Mouse (Mus musculus) cerebellum, adult 2 months (tissue): ENCODE results near the gene Ip6k3. TPM values are rescaled to one million over a fixed set of nuclear protein-coding genes. Genes with fewer than 3 reads are reported as not detected.
A peak's percentile ranks its signal among the peaks of the same experiment; 100 is the strongest.

Experiments
- DNase-seq, 2 experiments: peaks; one replicate each; pipeline ENCODE4 v3.0.0; 2021
- H3K27ac ChIP-seq: fragments of 200-500 bp; 2 replicates; pipeline ENCODE4 v1.5.1; 2012; ENCODE audit warnings: low read length, control low read depth, inconsistent platforms; ENCODE audit not compliant: insufficient read depth
- H3K27me3 ChIP-seq: fragments of 200-500 bp; 2 replicates; pipeline ENCODE4 v1.6.1; 2012; ENCODE audit warnings: inconsistent platforms, mild to moderate bottlenecking, low read length, moderate library complexity; ENCODE audit not compliant: control insufficient read depth, insufficient read depth
- H3K4me1 ChIP-seq: fragments of 200-500 bp; 2 replicates; pipeline ENCODE4 v1.6.1; 2011; ENCODE audit warnings: low read length; ENCODE audit not compliant: control insufficient read depth, insufficient read depth
- H3K4me3 ChIP-seq: fragments of 200-500 bp; replicated peaks from 2 replicates; pipeline ENCODE3; 2011; ENCODE audit warnings: mild to moderate bottlenecking, low read depth, low read length, control low read depth; ENCODE audit not compliant: insufficient read depth
- CTCF ChIP-seq: fragments of 200-500 bp; IDR thresholded peaks from 2 replicates; pipeline ENCODE4 v1.5.1; 2011; ENCODE audit warnings: low read depth, mild to moderate bottlenecking, control low read depth, low read length, moderate library complexity, borderline replicate concordance; ENCODE audit not compliant: insufficient read depth
- POLR2A ChIP-seq: fragments of 200-500 bp; IDR thresholded peaks from 2 replicates; pipeline ENCODE4 v1.6.1; 2011; ENCODE audit warnings: low read length, control low read depth, borderline replicate concordance; ENCODE audit not compliant: insufficient read depth
- WGBS: fragments of 180-500 bp; shearing (Covaris S2); methylation state at CpG from one replicate; pipeline ENCODE4 v1.1.7; 2018; 5-methylcytosine and 5-hydroxymethylcytosine counted together
- polyA plus RNA-seq: library from polyadenylated mRNA; depleted of rRNA; stranded (reverse); fragments of >200 nt; gene quantifications from 2 replicates; pipeline ENCODE4 v1.2.3, GENCODE M21; 2012

The Ip6k3 gene
- polyA plus RNA-seq, 1 experiment, result 1.4 TPM

GRCm38 (mm10) chr17:27202919-27203357 lies 35.3 kb upstream of the Ip6k3 start:
- WGBS, result 46% methylated on average over 14 of the region's 14 CpGs
- DNase-seq, result no peak
- TF ChIP-seq POLR2A (no peak), CTCF (no peak)
- Histone ChIP-seq H3K4me1 (peaks cover 8% of the 10 kb centered on the region; the same call in 1 of the 2 replicates), H3K27ac (peak overlapping the region; percentile 53; the same call in 1 of the 2 replicates), H3K27me3 (no peaks in the 10 kb centered on the region), H3K4me3 (peak overlapping the region; percentile 60)

GRCm38 (mm10) chr17:27201981-27202380 lies 34.4 kb upstream of the Ip6k3 start:
- 89% methylated on average over 2 of the region's 2 CpGs for WGBS
- Histone ChIP-seq H3K4me3 (no peak overlapping the region), H3K4me1 (peaks cover 15% of the 10 kb centered on the region), H3K27me3 (no peaks in the 10 kb centered on the region), H3K27ac (no peak overlapping the region)
- TF ChIP-seq CTCF (peak; percentile 32; the same call in 1 of the 2 replicates), POLR2A (no peak)
- no peak for DNase-seq

GRCm38 (mm10) chr17:27200801-27201200 lies 33.2 kb upstream of the Ip6k3 start:
- no peaks in the 10 kb centered on the region for H3K27me3 ChIP-seq
- H3K4me1 ChIP-seq, result peaks cover 17% of the 10 kb centered on the region
- no peak overlapping the region for H3K4me3 ChIP-seq
- no peak for DNase-seq
- 53% methylated on average over 11 of the region's 11 CpGs for WGBS
- peak; percentile 18; the same call in 1 of the 2 replicates for TF ChIP-seq CTCF
- TF ChIP-seq POLR2A, result no peak
- H3K27ac ChIP-seq, result no peak overlapping the region

GRCm38 (mm10) chr17:27199864-27200263 lies 32.3 kb upstream of the Ip6k3 start:
- no peak for TF ChIP-seq POLR2A
- no peak for TF ChIP-seq CTCF
- 48% methylated on average over 7 of the region's 7 CpGs for WGBS
- no peak for DNase-seq
- Histone ChIP-seq H3K27me3 (no peaks in the 10 kb centered on the region), H3K4me1 (peaks cover 23% of the 10 kb centered on the region), H3K27ac (no peak overlapping the region), H3K4me3 (no peak overlapping the region)

- peaks cover 29% of the 10 kb centered on the region for H3K4me1 ChIP-seq
- H3K27me3 ChIP-seq, result no peaks in the 10 kb centered on the region
- H3K27ac ChIP-seq, result no peak overlapping the region
- no peak for TF ChIP-seq CTCF
- no peak for TF ChIP-seq POLR2A
- no peak overlapping the region for H3K4me3 ChIP-seq
- DNase-seq, result no peak
- WGBS, result 43% methylated on average over 9 of the region's 9 CpGs
Measured at GRCm38 (mm10) chr17:27199205-27199604, 31.6 kb upstream of the Ip6k3 start.

- TF ChIP-seq CTCF (no peak), POLR2A (no peak)
- H3K27ac ChIP-seq, result no peak overlapping the region
- H3K4me3 ChIP-seq, result no peak overlapping the region
- WGBS, result 64% methylated on average over 9 of the region's 9 CpGs
- H3K4me1 ChIP-seq, result peaks cover 48% of the 10 kb centered on the region
- no peaks in the 10 kb centered on the region for H3K27me3 ChIP-seq
- DNase-seq, result no peak
Measured at GRCm38 (mm10) chr17:27196206-27196605, 28.6 kb upstream of the Ip6k3 start.

GRCm38 (mm10) chr17:27194258-27195185 lies 26.9 kb upstream of the Ip6k3 start:
- no peak overlapping the region for H3K4me3 ChIP-seq
- DNase-seq, result no peak
- no peak overlapping the region for H3K27ac ChIP-seq
- no peaks in the 10 kb centered on the region for H3K27me3 ChIP-seq
- H3K4me1 ChIP-seq, result peaks cover 53% of the 10 kb centered on the region
- TF ChIP-seq CTCF, result no peak
- no peak for TF ChIP-seq POLR2A
- WGBS, result 38% methylated on average over 20 of the region's 20 CpGs

GRCm38 (mm10) chr17:27191804-27192203 lies 24.2 kb upstream of the Ip6k3 start:
- WGBS, result 29% methylated on average over 5 of the region's 5 CpGs
- no peak for TF ChIP-seq POLR2A
- TF ChIP-seq CTCF, result no peak

More at GRCm38 (mm10) chr17:27191804-27192203, 24.2 kb upstream of the Ip6k3 start:
- peaks cover 66% of the 10 kb centered on the region for H3K4me1 ChIP-seq
- no peak overlapping the region for H3K27ac ChIP-seq
- no peak overlapping the region for H3K4me3 ChIP-seq
- H3K27me3 ChIP-seq, result no peaks in the 10 kb centered on the region
- peak in 1 of 2 experiments; percentile 46 for DNase-seq
